Mouse (Mus musculus) left cerebral cortex, adult 2 months (tissue): ENCODE measurements around the gene Fbxl3. TPM values are rescaled to one million over a fixed set of nuclear protein-coding genes. Genes with fewer than 3 reads are reported as not detected.

Experiments
- DNase-seq, 2 experiments: peaks; one replicate each; pipeline ENCODE4 v3.0.0; 2021 to 2022; ENCODE audit warnings: low spot score in 2 of 2, mixed read lengths in 1 of 2; ENCODE audit errors: extremely low spot score in 1 of 2
- H3K27ac ChIP-seq: fragments of 200-600 bp; 2 replicates; pipeline ENCODE4 v1.8.1; 2022
- H3K4me3 ChIP-seq: fragments of 200-600 bp; 2 replicates; pipeline ENCODE4 v1.8.1; 2022
- CTCF ChIP-seq: fragments of 200-600 bp; IDR thresholded peaks from 2 replicates; pipeline ENCODE4 v1.8.1; 2022; ENCODE audit warnings: antibody characterized with exemption, mild to moderate bottlenecking, moderate library complexity
- intact Hi-C: fragments of 180-260 bp; cut with DNase I; formaldehyde crosslinking; loops from one replicate; pipeline ENCODE4 v1.15.1; 2025
- total RNA-seq, 2 experiments: library from RNA; stranded (reverse); gene quantifications; 2 replicates each; pipeline ENCODE4 v1.2.3; 2021

The Fbxl3 gene
- total RNA-seq, 2 experiments from 2014 or later: 99.8 to 105 TPM

DNA sequence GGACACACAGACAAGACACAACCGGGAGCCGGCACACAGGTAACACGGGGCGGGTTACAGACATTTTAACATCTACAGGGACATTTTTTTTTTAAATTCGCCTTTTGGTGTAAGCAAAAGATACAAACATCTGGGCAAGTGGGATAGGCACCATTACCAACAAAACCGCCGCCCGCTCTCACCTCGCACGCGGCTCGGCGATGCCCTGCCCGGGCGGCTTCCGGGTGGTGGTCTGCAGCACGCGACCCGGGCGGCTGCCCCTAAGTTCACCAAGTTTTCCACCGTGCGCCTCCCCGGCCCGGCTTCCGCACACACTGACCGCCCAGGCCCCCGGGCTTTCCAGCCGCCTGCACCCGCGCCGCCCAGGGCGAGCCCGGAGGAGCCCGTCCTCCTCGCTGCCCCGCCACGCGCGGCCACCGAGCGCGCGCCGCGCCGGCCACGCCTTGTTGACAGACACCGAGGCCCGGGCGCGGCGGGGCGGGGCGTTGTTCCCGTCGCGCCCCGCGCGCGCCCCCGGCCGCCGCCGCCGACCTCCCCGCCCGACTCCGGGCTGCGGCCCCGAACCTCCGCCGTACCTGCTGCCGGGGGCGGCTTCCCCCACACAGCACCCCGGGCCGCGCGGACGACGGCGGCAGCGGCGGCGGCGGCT lies 655 bp downstream of the Fbxl3 start:
- intact Hi-C loops: loop anchor here (1.0 to 10.0 kb wide), 3 partner anchors 28 to 566 kb away; partner anchors contain the start of gene Cln5
- TF ChIP-seq CTCF: no peak
- DNase-seq: peak; percentile 78 to 83

GRCm38 (mm10) chr14:103098213-103098586 lies 1.2 kb downstream of the Fbxl3 start:
- TF ChIP-seq CTCF: no peak
- DNase-seq: no peak
- H3K27ac ChIP-seq: peak overlapping the region; percentile 90
- intact Hi-C loops: loop anchor here (10.0 kb wide), 2 partner anchors 377 to 567 kb away; no protein-coding TSS in a partner anchor
- peak overlapping the region; percentile 97 for H3K4me3 ChIP-seq

More for the DNA sequence above, 655 bp downstream of the Fbxl3 start:
- Histone ChIP-seq H3K4me3 (peak overlapping the region; percentile 97), H3K27ac (peak overlapping the region; percentile 99)

GRCm38 (mm10) chr14:103096621-103097020 lies 2.7 kb downstream of the Fbxl3 start:
- peak overlapping the region; percentile 97; the same call in 1 of the 2 replicates for H3K4me3 ChIP-seq
- TF ChIP-seq CTCF: no peak
- intact Hi-C loops: loop anchor here (10.0 kb wide), 2 partner anchors 378 to 568 kb away; no protein-coding TSS in a partner anchor
- no peak for DNase-seq
- H3K27ac ChIP-seq: no peak overlapping the region

DNA sequence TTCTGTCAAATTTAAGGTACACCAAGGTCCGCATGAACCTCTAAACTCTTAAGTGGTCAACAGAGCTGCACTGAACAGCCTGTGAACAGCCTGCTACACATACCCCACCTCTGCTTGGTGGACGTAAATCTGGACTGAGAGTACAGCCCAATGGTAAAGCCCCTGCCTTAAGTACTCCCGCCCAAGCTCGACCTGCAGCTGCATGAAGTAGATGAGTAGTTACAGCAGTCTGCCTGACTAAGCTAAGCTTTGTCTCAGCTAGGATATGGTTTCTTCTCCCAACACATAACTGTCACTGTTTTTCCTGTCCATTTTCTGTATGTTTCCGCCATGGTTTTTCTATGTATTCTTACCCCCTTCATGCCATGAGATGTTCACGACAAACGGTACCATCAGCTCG lies 3.5 kb downstream of the Fbxl3 start:
- no peak for TF ChIP-seq CTCF
- DNase-seq: no peak
- H3K27ac ChIP-seq: no peak overlapping the region
- intact Hi-C loops: loop anchor here (10.0 kb wide), 2 partner anchors 379 to 569 kb away; no protein-coding TSS in a partner anchor
- no peak overlapping the region for H3K4me3 ChIP-seq

DNA sequence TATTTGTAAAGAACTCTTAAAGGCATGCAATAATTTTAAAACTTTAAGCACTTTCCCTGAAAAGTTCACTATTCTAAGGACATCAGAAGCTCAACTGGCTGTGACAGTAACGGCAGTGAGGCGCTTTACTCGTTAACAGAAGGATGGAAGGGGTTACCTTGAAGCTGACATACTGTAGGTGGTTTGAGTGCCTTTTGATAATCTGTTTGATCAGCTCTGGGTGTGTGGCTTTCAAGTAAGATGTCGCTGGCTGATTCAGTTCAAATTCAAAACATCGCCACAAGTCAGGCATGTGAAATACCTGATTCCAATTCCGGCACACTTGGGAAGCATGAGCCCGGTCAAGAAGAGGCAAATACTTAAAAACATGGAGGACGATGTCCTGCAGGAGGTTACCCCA lies 4.3 kb downstream of the Fbxl3 start:
- Histone ChIP-seq H3K4me3 (no peak overlapping the region), H3K27ac (no peak overlapping the region)
- no peak for DNase-seq
- TF ChIP-seq CTCF: no peak
- intact Hi-C loops: loop anchor here (10.0 kb wide), 2 partner anchors 380 to 570 kb away; no protein-coding TSS in a partner anchor

- Histone ChIP-seq H3K4me3 (no peak overlapping the region), H3K27ac (no peak overlapping the region)
- no peak for DNase-seq
- intact Hi-C loops: loop anchor here (10.0 kb wide), 2 partner anchors 381 to 571 kb away; no protein-coding TSS in a partner anchor
- no peak for TF ChIP-seq CTCF
These were observed 5.7 kb downstream of the Fbxl3 start for GRCm38 (mm10) chr14:103093670-103094069.

- TF ChIP-seq CTCF: no peak
- Histone ChIP-seq H3K4me3 (no peak overlapping the region), H3K27ac (no peak overlapping the region)
- DNase-seq: no peak
- intact Hi-C loops: loop anchor here (10.0 kb wide), 2 partner anchors 382 to 572 kb away; no protein-coding TSS in a partner anchor
These were observed 6.1 kb downstream of the Fbxl3 start for GRCm38 (mm10) chr14:103093236-103093635.

- intact Hi-C loops: no loop called here
- TF ChIP-seq CTCF: peak; percentile 82
- Histone ChIP-seq H3K4me3 (no peak overlapping the region), H3K27ac (no peak overlapping the region)
- no peak for DNase-seq
These were observed 10.7 kb downstream of the Fbxl3 start for GRCm38 (mm10) chr14:103088624-103089023.

DNA sequence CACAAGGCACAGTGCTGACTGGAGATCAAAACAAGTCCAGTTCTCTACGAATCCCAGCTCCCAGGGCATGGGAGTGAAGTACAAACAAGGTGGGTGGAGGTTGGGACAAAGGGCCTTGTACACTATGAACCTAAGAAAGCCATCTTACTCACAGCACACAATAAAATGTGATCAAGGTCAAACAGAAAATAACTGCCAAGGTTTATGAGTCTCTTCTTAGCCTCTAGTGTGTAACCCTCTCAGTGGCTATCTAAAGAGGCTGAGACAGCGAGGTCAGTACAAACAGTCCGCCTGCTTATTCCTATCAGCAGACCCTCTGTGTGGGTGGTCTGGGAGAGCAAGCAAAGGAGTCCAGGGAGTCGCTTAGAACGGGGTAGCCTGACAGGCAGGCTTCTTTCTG lies 11.5 kb downstream of the Fbxl3 start:
- no peak for TF ChIP-seq CTCF
- Histone ChIP-seq H3K4me3 (no peak overlapping the region), H3K27ac (no peak overlapping the region)
- DNase-seq: no peak
- intact Hi-C loops: no loop called here

GRCm38 (mm10) chr14:103086671-103087324 lies 12.6 kb downstream of the Fbxl3 start:
- no peak overlapping the region for H3K27ac ChIP-seq
- H3K4me3 ChIP-seq: no peak overlapping the region
- no peak for TF ChIP-seq CTCF
- DNase-seq: no peak
- intact Hi-C loops: no loop called here

DNA sequence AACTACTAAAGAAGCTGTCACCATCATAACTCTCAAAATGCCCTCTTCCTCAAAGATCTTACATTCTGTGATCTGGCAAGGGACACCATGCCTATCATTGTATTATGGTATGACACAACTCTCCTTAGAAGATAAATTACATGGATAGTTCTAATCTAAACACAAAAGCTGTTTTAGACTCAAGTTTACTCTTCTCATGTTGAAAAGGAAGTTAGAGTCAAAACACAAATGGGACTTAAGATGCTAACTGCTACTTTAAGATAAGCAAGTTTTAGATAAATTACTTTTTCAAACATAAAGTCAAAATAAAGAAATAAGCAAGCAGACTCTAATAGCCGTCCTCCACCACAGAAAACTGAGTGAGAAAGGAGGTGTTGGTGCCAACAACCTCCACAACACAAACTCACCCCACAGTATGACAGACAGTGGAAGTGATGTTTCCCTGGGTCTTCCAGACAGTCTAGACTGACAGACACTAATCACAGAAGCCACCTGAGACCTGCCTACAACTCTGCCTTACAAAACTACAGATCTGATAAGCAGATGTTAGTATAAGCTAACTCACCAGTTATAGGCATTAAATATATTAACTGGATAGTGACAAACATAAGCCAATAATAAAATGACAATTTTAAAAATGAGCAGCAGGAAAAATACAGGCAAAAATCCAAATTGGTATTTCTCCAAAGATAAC lies 13.4 kb downstream of the Fbxl3 start:
- no peak for TF ChIP-seq CTCF
- Histone ChIP-seq H3K4me3 (no peak overlapping the region), H3K27ac (no peak overlapping the region)
- intact Hi-C loops: no loop called here
- no peak for DNase-seq
